Mouse (Mus musculus): Measurements from ENCODE around the gene Gm6890. TPM values are rescaled to one million over a fixed set of nuclear protein-coding genes. Genes with fewer than 3 reads are reported as not detected.
A peak's percentile ranks its signal among the peaks of the same experiment; 100 is the strongest.
"Not testable (repeated sequence)": the region's sequence is repeated elsewhere in the genome, so short reads cannot be mapped to it uniquely, and the experiment has no call there.

Gm6890 gene
- not detected in 2 replicates for total RNA-seq (2021)
- long read RNA-seq, experiment 1, result 0 reads
- long read RNA-seq, experiment 2, result 0 reads

- not testable (repeated sequence) for DNase-seq
Observed at GRCm38 (mm10) chrX:74740627-74741026, at the start of gene Gm6890. TSS of gene Gm6890 (plus strand) at chrX:74740927.

- DNase-seq, result not testable (repeated sequence)
Observed at GRCm38 (mm10) chrX:74726195-74726594, 14.5 kb upstream of the Gm6890 start.

GRCm38 (mm10) chrX:74770715-74771114, 30.0 kb downstream of the Gm6890 start:
- peak; percentile 6 for DNase-seq

Other genes with a start within 250 kb of the Gm6890 start
- gene Olfr1326-ps1, start 166.0 kb upstream of the Gm6890 start, total RNA-seq (2021), result not detected in 2 replicates
- gene Olfr1325, start 148.2 kb upstream of the Gm6890 start, total RNA-seq (2021), result not detected in 2 replicates
- gene Gm5640, start 95.3 kb upstream of the Gm6890 start, total RNA-seq (2021), result not detected in 2 replicates
- not detected in 2 replicates for gene Gm5936, start 96.3 kb downstream of the Gm6890 start, total RNA-seq (2021)

All from adrenal gland, postnatal 14 days (tissue).